Mouse (Mus musculus) testis, adult 2 months (tissue): ENCODE measurements at regions not wholly inside any gene's neighbourhood (a gene's known extent, or its start where the extent isn't known, plus 50 kb on each side); places are given as distances from the start of the nearest gene placed in this dataset.

ENCODE experiments used
- CTCF ChIP-seq: fragments of 200-500 bp; IDR thresholded peaks from 2 replicates; pipeline ENCODE4 v1.5.1; 2012; ENCODE audit warnings: low read depth, mild to moderate bottlenecking, inconsistent platforms, low read length, moderate library complexity; ENCODE audit not compliant: control insufficient read depth, insufficient read depth, insufficient replicate concordance
- POLR2A ChIP-seq: fragments of 200-500 bp; IDR thresholded peaks from 2 replicates; pipeline ENCODE4 v1.6.1; 2012; ENCODE audit warnings: low read depth, mild to moderate bottlenecking, inconsistent platforms, low read length, moderate library complexity; ENCODE audit not compliant: control insufficient read depth

DNA sequence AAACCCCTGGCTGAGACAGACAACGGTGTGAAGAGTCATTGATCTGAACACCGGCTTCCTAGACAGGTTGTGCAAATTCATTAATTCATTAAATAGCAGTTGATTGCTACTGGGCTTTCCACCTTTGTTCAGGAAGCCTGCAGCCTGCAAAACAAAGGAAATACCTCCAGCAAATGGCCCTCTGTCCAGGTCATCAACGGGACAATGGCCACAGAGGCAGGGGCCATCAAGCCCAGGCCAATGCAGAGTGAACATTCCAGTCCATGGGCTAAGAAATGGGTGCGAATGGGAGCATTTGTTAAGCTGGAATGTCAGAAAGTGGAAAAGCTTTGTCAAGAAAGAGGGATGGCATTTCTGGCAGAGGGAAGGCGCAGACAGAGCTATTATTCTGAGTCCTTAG lies 188.5 kb upstream of the Arid2 start:
- TF ChIP-seq CTCF (no peak), POLR2A (no peak)
